Mouse (Mus musculus) urinary bladder, postnatal 10 days (tissue): ENCODE data around the gene Jsrp1.

Experiments
- DNase-seq: peaks from one replicate; pipeline ENCODE4 v3.0.0; 2022; ENCODE audit warnings: low spot score

Jsrp1 gene

DNA sequence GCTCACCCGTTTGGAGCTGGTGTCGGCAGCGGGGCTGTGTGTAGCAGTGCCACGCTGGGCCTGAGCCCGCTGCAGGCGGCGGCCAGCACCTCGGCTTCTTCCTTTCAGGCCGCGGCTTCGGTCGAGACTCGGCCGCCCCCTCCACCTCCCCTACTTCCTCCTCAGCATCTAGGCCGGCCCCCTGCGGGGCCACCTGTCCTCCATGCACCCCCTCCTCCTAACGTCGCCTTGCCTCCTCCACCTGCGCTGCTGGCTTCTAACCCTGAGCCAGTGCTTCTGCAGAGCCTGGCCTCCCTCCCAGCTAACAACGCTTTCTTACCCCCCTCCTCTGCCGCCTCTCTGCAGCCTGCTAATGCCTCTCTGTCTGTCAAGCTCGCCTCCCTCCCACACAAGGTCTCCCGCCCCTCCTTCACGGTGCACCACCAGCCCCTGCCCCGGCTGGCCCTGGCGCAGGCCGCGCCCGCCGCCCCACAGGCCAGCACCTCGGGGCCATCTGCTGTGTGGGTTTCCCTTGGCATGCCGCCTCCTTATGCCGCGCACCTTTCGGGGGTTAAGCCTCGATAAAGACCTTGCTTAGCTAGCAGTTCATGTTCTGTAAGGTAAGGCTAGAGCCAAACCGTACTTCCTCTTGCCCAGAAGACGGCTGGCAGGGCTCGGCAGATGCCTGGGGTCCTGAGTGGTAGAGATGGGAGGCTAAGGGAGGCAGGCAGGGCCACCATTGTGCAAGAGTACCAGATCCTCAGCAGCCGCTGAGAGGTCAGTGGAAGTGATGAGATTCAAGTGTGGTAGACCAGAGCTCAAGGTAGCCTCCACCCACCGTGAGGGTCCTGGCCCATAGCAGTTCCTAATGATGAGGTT lies 20.9 kb downstream of the Jsrp1 start:
- no peak for DNase-seq

- no peak for DNase-seq
Observed at GRCm38 (mm10) chr10:80791476-80792174, 21.7 kb downstream of the Jsrp1 start.

GRCm38 (mm10) chr10:80790761-80791404 lies 22.4 kb downstream of the Jsrp1 start:
- no peak for DNase-seq

DNA sequence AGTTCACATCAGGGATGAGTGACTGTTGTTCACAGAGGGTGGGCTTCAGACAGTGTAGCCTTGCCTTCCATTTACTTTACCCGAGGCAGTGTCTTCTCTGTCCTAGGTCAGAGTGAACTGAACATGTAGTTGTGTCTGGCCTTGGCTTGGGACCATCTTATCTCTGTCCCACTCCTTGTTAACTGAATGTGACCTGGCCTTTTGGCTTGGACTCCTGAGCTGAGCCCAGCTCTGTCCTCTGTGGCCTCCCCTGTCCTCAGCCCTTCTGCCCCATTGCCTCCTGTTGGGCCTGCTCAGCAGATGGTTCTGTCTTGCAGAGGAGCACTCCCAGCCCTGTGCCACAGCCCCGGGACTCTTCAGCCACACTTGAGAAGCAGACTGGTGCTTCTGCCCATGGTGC lies 25.8 kb downstream of the Jsrp1 start:
- DNase-seq: no peak

DNA sequence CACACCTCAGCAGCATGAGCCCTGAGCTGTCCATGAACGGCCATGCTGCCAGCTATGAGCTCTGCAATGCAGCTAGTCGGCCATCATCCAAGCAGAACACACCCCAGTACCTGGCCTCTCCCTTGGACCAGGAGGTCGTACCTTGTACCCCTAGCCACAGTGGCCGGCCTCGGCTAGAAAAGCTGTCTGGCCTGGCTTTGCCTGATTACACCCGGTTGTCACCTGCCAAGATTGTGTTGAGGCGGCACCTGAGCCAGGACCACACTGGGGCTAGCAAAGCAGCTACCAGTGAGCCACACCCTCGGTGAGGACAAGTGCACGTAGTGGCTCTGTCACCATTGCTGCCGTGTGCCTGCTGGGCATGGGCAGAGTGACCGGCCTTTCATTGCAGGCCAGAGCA lies 27.3 kb downstream of the Jsrp1 start:
- no peak for DNase-seq

- no peak for DNase-seq
Observed at GRCm38 (mm10) chr10:80784871-80785270, 28.4 kb downstream of the Jsrp1 start.

GRCm38 (mm10) chr10:80784302-80784701 lies 29.0 kb downstream of the Jsrp1 start:
- DNase-seq: no peak

- no peak for DNase-seq
Observed at GRCm38 (mm10) chr10:80779565-80779964, 33.7 kb downstream of the Jsrp1 start.

- DNase-seq: no peak
Observed at GRCm38 (mm10) chr10:80777123-80777522, 36.2 kb downstream of the Jsrp1 start.

DNA sequence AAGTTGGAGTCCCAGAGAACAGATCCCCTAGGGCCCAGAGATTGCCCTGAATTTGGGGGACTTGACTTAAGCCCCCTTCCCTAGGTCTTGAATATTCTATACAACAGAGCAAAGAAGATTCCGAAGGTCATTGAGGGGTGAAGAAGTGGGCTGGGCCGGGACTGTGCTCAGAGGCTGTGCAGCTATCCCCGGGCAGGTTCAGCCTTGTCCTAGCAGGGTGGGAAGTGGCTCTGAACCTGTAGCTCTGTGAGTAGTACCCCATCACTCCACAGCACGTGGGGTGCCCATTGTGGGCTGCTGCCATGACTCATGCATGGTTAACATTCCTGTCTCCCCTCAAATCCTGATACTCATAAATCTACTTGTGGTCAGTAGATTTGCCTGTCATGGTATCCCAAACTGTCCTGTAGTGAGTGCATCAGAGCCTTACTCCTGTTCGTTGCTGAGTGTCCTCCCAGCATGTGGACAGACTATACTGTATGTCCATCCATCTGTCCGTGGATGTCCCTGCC lies 36.9 kb downstream of the Jsrp1 start:
- no peak for DNase-seq

- no peak for DNase-seq
Observed at GRCm38 (mm10) chr10:80775731-80776130, 37.6 kb downstream of the Jsrp1 start.

DNA sequence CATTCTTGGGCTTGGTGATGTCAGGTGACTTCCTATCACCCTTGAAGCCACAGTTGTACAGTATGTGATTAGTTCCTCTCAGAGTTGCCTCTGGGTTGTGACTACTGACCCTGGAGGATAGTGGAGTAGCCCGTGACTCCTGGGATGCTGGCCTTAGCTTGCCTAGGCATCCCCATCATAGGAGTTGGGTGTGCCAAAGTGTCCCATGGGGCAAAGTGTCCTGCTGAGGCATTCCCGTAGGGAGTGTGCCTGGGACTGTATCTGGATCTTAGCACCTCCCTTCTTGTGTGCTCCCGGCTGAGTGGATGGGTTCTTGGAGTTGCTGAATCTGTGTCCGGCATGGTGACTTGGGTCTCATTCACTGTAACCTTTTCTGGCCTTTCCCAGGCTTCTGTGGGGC lies 38.3 kb downstream of the Jsrp1 start:
- no peak for DNase-seq

DNA sequence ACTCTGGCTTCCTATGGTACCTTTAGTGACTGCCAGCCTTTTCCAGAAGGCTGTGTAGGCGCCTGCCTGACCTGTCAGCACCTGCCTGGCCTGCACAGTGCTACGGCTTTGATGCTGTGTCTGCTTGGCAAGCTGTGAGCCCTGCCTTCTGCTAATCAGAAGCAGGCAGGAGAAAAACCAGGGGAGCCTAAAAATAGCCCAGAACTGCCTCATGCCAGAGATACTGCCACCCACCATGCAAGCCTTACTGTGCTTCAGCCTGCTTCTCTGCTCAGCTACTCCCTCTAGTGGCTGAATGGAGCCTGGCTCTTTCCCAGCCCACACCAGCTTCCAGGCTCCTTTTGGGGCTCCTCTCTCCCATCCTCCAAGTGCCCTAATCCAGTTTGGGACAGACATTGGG lies 38.7 kb downstream of the Jsrp1 start:
- peak; percentile 52 for DNase-seq

DNA sequence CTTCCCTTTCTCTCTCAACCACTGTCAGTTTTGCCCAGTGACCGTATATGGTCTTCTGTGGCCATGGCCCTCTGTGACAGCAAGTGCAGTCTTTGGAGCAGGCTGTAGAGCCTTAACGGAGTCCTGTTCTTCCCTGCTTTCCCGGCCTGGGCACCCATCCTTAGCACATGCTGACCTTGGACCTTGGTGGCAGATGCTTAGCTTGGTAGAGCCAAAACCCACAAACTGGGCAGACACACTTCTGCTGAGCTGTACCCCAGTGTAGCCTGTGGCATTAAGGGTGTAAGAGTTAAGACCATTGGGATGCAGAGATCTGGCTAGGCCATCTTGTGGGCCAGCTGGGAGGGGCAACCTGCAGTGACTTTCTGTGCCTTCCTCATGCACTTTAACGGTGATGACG lies 39.5 kb downstream of the Jsrp1 start:
- DNase-seq: no peak

DNA sequence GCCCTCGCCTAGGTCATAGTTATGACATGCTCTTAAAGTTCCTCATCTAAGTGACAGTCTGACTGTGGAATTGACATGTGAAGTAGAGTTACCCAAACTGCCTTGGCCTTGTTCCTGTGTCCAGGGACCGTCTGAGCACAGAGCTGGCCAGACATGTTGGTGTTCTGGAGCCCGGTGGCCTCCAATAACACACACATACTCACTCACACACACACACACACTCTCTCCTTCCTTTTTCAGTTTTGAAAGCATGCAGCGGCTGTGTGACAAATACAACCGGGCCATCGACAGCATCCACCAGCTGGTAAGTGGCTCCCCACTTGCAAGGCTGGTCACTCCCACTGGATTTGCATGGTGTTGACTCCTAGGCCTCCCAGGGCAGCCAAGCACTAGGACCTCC lies 44.9 kb downstream of the Jsrp1 start:
- no peak for DNase-seq

DNA sequence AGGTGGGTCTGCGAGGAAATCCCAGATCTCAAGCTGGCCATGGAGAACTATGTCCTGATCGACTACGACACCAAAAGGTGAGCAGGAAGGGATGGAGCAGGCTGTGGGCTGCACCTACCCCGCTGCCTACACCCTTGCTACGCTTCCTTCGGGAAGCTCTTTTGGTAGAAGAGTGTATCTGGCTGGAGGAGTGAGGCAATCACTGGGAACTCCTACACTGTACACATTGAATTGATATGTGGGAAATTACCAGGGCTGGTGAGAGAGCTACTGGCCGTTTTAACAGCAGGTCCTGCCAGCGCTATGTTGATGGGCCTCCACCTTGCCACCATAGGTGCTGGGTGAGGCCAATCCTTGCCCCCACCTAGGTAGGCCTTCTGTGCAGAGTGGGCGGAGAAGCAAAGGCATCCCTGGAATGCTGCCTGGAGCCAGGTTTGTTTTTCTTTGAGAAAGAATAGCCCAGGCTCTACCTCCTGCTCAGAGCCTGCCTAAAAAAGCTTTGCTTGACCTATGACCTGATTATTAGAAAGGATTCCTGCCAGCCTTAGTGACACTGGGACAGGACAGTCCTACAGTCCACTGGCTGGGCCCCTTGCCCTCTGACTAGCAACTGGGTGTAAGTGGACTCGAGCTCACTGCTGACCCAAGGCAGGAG lies 47.0 kb downstream of the Jsrp1 start:
- no peak for DNase-seq

DNA sequence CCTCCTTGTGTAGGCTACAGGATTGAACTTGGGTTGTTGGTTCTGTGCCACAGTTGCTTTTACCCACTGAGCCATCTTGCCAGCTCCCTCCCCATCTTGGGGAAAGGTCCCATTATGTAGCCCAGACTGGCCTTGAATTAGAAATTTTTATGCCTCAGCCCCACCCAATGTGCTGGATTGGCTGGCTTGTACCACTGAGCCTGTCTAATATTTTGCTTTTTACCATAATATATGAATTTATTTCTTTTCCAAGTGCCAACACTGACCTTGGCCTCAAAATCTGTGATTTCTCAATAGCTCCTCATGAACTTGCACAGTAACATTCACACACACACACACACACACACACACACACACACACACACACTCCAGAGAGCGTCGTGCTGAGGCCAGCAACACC lies 47.6 kb downstream of the Jsrp1 start:
- DNase-seq: no peak

DNA sequence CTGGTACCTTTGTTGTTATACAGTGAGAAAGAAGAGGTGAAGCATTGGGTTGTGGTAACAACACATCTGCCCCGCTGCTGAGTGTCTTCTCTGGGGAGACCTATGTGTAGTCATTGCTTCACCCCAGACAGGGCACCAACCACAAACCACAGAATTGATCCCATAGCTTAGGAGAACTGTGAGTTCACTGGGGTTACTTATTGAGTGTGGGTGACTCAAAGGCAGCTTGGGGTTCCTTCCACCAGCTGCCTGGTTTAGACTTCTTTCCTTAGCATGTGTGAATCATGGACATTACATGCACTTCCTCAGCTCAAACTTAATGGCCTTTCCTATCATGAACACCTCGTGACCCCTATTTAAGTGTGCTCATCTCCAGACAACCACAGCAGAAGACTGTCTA lies 49.8 kb downstream of the Jsrp1 start:
- DNase-seq: no peak

GRCm38 (mm10) chr10:80761821-80762220 lies 51.5 kb downstream of the Jsrp1 start:
- no peak for DNase-seq

GRCm38 (mm10) chr10:80760596-80761524 lies 52.4 kb downstream of the Jsrp1 start:
- DNase-seq: no peak

DNA sequence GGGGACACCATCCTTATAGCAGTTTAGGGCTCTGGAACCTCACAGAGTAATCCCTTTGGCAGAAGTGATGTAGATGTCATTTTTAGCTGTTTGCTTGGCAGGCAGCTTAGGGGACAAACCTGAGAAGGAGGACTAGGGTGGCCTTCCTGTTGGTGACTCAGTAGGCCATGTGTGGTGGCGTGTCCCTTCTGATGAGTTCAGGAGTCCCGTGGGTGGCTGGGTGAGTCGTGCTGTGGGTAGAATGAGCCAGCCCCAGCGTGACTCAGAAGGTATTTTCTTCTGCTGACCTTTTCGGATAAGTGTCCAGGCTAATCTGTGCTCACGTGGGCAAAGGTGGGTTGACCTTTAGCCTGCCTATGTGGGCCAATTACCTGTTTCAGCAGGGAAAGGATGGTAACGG lies 54.6 kb downstream of the Jsrp1 start:
- DNase-seq: no peak
